Mouse (Mus musculus): ENCODE measurements around the gene Kcnk3. TPM values are rescaled to one million over a fixed set of nuclear protein-coding genes. Genes with fewer than 3 reads are reported as not detected.

Kcnk3 gene
- polyA plus RNA-seq, 1 experiment from 2014 or later, result 11.1 TPM

GRCm38 (mm10) chr5:30624908-30625307, 36.9 kb downstream of the Kcnk3 start:
- Histone ChIP-seq H3K27ac (replicated peaks) (peak overlapping the region; percentile 56; the same call in 1 of the 2 replicates), H3K4me3 (ENCODE audit: low read depth, low read length) (no peak overlapping the region), H3K4me1 (replicated peaks; ENCODE audit: control insufficient read depth, insufficient read depth) (no peaks in the 10 kb centered on the region; the same call in 1 of the 2 replicates), H3K9me3 (ENCODE audit: control insufficient read depth, low read length) (no peaks in the 10 kb centered on the region), H3K27me3 (ENCODE audit: control insufficient read depth, insufficient read depth, low read length) (no peaks in the 10 kb centered on the region), H3K4me2 (replicated peaks; ENCODE audit: low read depth) (peak overlapping the region; percentile 17; the same call in 1 of the 2 replicates), H3K9ac (ENCODE audit: low read length) (peak overlapping the region; percentile 27; the same call in 1 of the 2 replicates), H3K36me3 (ENCODE audit: control insufficient read depth, insufficient read depth, low read length) (no peaks in the 10 kb centered on the region)
- ATAC-seq (ENCODE audit: low FRiP score, low TSS enrichment), result 0 out of 2 replicates have a peak, but pooled peaks have one; percentile 1
- DNase-seq (ENCODE audit: low spot score), result no peak
- WGBS, result 49% methylated on average over 4 of the region's 4 CpGs
- no peak for TF ChIP-seq CTCF (IDR thresholded peaks at IDR 0.05; ENCODE audit: low read depth)

- DNase-seq (ENCODE audit: low spot score), result no peak
- TF ChIP-seq EP300 (optimal IDR thresholded peaks at IDR 0.05) (no peak), CTCF (IDR thresholded peaks at IDR 0.05; ENCODE audit: low read depth) (no peak)
- 56% methylated on average over 3 of the region's 3 CpGs for WGBS
- H3K9me3 ChIP-seq (ENCODE audit: control insufficient read depth, low read length), result no peaks in the 10 kb centered on the region
- H3K4me2 ChIP-seq (replicated peaks; ENCODE audit: low read depth), result no peak overlapping the region
- H3K36me3 ChIP-seq (ENCODE audit: control insufficient read depth, insufficient read depth, low read length), result no peaks in the 10 kb centered on the region
- peak overlapping the region; percentile 27; the same call in 1 of the 2 replicates for H3K9ac ChIP-seq (ENCODE audit: low read length)
- no peaks in the 10 kb centered on the region; the same call in 1 of the 2 replicates for H3K4me1 ChIP-seq (replicated peaks; ENCODE audit: control insufficient read depth, insufficient read depth)
- 0 out of 2 replicates have a peak overlapping the region, but pooled peaks have one; percentile 56 for H3K27ac ChIP-seq (replicated peaks)
- ATAC-seq (ENCODE audit: low FRiP score, low TSS enrichment), result peak; percentile 69
- H3K27me3 ChIP-seq (ENCODE audit: control insufficient read depth, insufficient read depth, low read length), result no peaks in the 10 kb centered on the region
- H3K4me3 ChIP-seq (ENCODE audit: low read depth, low read length), result no peak overlapping the region
Measured at GRCm38 (mm10) chr5:30625379-30625778, 37.4 kb downstream of the Kcnk3 start.

- H3K4me1 ChIP-seq (replicated peaks; ENCODE audit: control insufficient read depth, insufficient read depth), result no peaks in the 10 kb centered on the region; the same call in 1 of the 2 replicates
- no peaks in the 10 kb centered on the region for H3K27me3 ChIP-seq (ENCODE audit: control insufficient read depth, insufficient read depth, low read length)
- 73% methylated on average over 8 of the region's 8 CpGs for WGBS
- DNase-seq (ENCODE audit: low spot score) (no peak), ATAC-seq (ENCODE audit: low FRiP score, low TSS enrichment) (no peak)
- H3K4me2 ChIP-seq (replicated peaks; ENCODE audit: low read depth), result no peak overlapping the region
- H3K9me3 ChIP-seq (ENCODE audit: control insufficient read depth, low read length), result no peaks in the 10 kb centered on the region
- no peak overlapping the region for H3K4me3 ChIP-seq (ENCODE audit: low read depth, low read length)
- no peaks in the 10 kb centered on the region for H3K36me3 ChIP-seq (ENCODE audit: control insufficient read depth, insufficient read depth, low read length)
- H3K9ac ChIP-seq (ENCODE audit: low read length), result no peak overlapping the region
- no peak overlapping the region for H3K27ac ChIP-seq (replicated peaks)
- TF ChIP-seq CTCF (IDR thresholded peaks at IDR 0.05; ENCODE audit: low read depth) (no peak), EP300 (optimal IDR thresholded peaks at IDR 0.05) (no peak)
Measured at GRCm38 (mm10) chr5:30626331-30627105, 38.5 kb downstream of the Kcnk3 start.

GRCm38 (mm10) chr5:30628511-30628910, 40.5 kb downstream of the Kcnk3 start:
- Histone ChIP-seq H3K4me1 (replicated peaks; ENCODE audit: control insufficient read depth, insufficient read depth) (no peaks in the 10 kb centered on the region), H3K4me2 (replicated peaks; ENCODE audit: low read depth) (no peak overlapping the region), H3K9ac (ENCODE audit: low read length) (no peak overlapping the region), H3K4me3 (ENCODE audit: low read depth, low read length) (no peak overlapping the region), H3K9me3 (ENCODE audit: control insufficient read depth, low read length) (no peaks in the 10 kb centered on the region), H3K27me3 (ENCODE audit: control insufficient read depth, insufficient read depth, low read length) (no peaks in the 10 kb centered on the region), H3K27ac (replicated peaks) (no peak overlapping the region), H3K36me3 (ENCODE audit: control insufficient read depth, insufficient read depth, low read length) (no peaks in the 10 kb centered on the region)
- 88% methylated on average over 3 of the region's 3 CpGs for WGBS
- TF ChIP-seq CTCF (IDR thresholded peaks at IDR 0.05; ENCODE audit: low read depth) (no peak), EP300 (optimal IDR thresholded peaks at IDR 0.05) (no peak)
- no peak for DNase-seq (ENCODE audit: low spot score)
- ATAC-seq (ENCODE audit: low FRiP score, low TSS enrichment), result no peak

GRCm38 (mm10) chr5:30630401-30630800, 42.4 kb downstream of the Kcnk3 start:
- no peak for ATAC-seq (ENCODE audit: low FRiP score, low TSS enrichment)
- Histone ChIP-seq H3K36me3 (ENCODE audit: control insufficient read depth, insufficient read depth, low read length) (no peaks in the 10 kb centered on the region), H3K4me1 (replicated peaks; ENCODE audit: control insufficient read depth, insufficient read depth) (no peaks in the 10 kb centered on the region), H3K9me3 (ENCODE audit: control insufficient read depth, low read length) (no peaks in the 10 kb centered on the region), H3K27ac (replicated peaks) (no peak overlapping the region), H3K4me3 (ENCODE audit: low read depth, low read length) (no peak overlapping the region), H3K9ac (ENCODE audit: low read length) (no peak overlapping the region), H3K27me3 (ENCODE audit: control insufficient read depth, insufficient read depth, low read length) (no peaks in the 10 kb centered on the region), H3K4me2 (replicated peaks; ENCODE audit: low read depth) (no peak overlapping the region)
- TF ChIP-seq CTCF (IDR thresholded peaks at IDR 0.05; ENCODE audit: low read depth) (no peak), EP300 (optimal IDR thresholded peaks at IDR 0.05) (no peak)
- 66% methylated on average over 6 of the region's 6 CpGs for WGBS
- DNase-seq (ENCODE audit: low spot score), result no peak

GRCm38 (mm10) chr5:30632134-30632533, 44.2 kb downstream of the Kcnk3 start:
- no peaks in the 10 kb centered on the region for H3K4me1 ChIP-seq (replicated peaks; ENCODE audit: control insufficient read depth, insufficient read depth)
- no peak overlapping the region for H3K9ac ChIP-seq (ENCODE audit: low read length)
- H3K4me3 ChIP-seq (ENCODE audit: low read depth, low read length), result no peak overlapping the region
- H3K27ac ChIP-seq (replicated peaks), result no peak overlapping the region
- WGBS, result 75% methylated on average over 1 of the region's 1 CpGs
- no peak for ATAC-seq (ENCODE audit: low FRiP score, low TSS enrichment)
- DNase-seq (ENCODE audit: low spot score), result no peak
- H3K9me3 ChIP-seq (ENCODE audit: control insufficient read depth, low read length), result no peaks in the 10 kb centered on the region
- H3K36me3 ChIP-seq (ENCODE audit: control insufficient read depth, insufficient read depth, low read length), result no peaks in the 10 kb centered on the region
- H3K4me2 ChIP-seq (replicated peaks; ENCODE audit: low read depth), result no peak overlapping the region
- TF ChIP-seq CTCF (IDR thresholded peaks at IDR 0.05; ENCODE audit: low read depth) (no peak), EP300 (optimal IDR thresholded peaks at IDR 0.05) (no peak)
- H3K27me3 ChIP-seq (ENCODE audit: control insufficient read depth, insufficient read depth, low read length), result no peaks in the 10 kb centered on the region

Data from stomach, postnatal 0 days (tissue).